Mouse (Mus musculus) kidney, embryonic 16.5 days (tissue): Measurements from ENCODE around the gene Zfp988. TPM values are rescaled to one million over a fixed set of nuclear protein-coding genes. Genes with fewer than 3 reads are reported as not detected.
"Not testable (repeated sequence)": the region's sequence is repeated elsewhere in the genome, so short reads cannot be mapped to it uniquely, and the experiment has no call there.

ENCODE experiments used
- ATAC-seq: fragments of 200-750 bp; cut with Nextera tagmentation; 2 replicates; pipeline ENCODE4 v1.8.0; 2017; ENCODE audit warnings: moderate TSS enrichment; ENCODE audit not compliant: low FRiP score, low TSS enrichment
- H3K27ac ChIP-seq: fragments of 300-500 bp; sonication (generic); 2 replicates; pipeline ENCODE4 v1.5.1; 2014; ENCODE audit warnings: low read length
- H3K27me3 ChIP-seq: fragments of 300-500 bp; sonication (generic); 2 replicates; pipeline ENCODE4 v1.6.1; 2014; ENCODE audit warnings: low read length, control low read depth, mixed read lengths; ENCODE audit not compliant: insufficient read depth
- H3K36me3 ChIP-seq: fragments of 300-500 bp; sonication (generic); 2 replicates; pipeline ENCODE4 v1.6.1; 2014; ENCODE audit warnings: low read length, control low read depth, mixed read lengths; ENCODE audit not compliant: insufficient read depth
- H3K4me1 ChIP-seq: fragments of 300-500 bp; sonication (generic); 2 replicates; pipeline ENCODE4 v1.6.1; 2014; ENCODE audit warnings: low read length, control low read depth, mixed read lengths; ENCODE audit not compliant: insufficient read depth
- H3K4me2 ChIP-seq: fragments of 300-500 bp; sonication (generic); replicated peaks from 2 replicates; pipeline ENCODE4 v1.6.1; 2014; ENCODE audit warnings: low read depth, low read length
- H3K4me3 ChIP-seq: fragments of 300-500 bp; sonication (generic); 2 replicates; pipeline ENCODE4 v1.5.1; 2014; ENCODE audit warnings: mild to moderate bottlenecking, low read length
- H3K9ac ChIP-seq: fragments of 300-500 bp; sonication (generic); replicated peaks from 2 replicates; pipeline ENCODE4 v1.6.1; 2014; ENCODE audit warnings: low read length
- H3K9me3 ChIP-seq: fragments of 300-500 bp; sonication (generic); 2 replicates; pipeline ENCODE4 v1.6.1; 2016; ENCODE audit warnings: low read length, control low read depth
- WGBS: fragments of 180-500 bp; shearing (Covaris S2); extraction: QIAGEN DNeasy Blood & Tissue Kit; methylation state at CpG from one replicate; pipeline ENCODE4 v1.1.7; 2014; 5-methylcytosine and 5-hydroxymethylcytosine counted together
- polyA plus RNA-seq: library from polyadenylated mRNA; unstranded; fragments of >200 nt; fragmentation: Nextera tagmentation; extraction: Ambion mirVana; gene quantifications from 2 replicates; pipeline ENCODE4 v1.2.1, GENCODE M21; 2015

Gene Zfp988
- polyA plus RNA-seq, 1 experiment from 2014 or later: 0.17 TPM

DNA sequence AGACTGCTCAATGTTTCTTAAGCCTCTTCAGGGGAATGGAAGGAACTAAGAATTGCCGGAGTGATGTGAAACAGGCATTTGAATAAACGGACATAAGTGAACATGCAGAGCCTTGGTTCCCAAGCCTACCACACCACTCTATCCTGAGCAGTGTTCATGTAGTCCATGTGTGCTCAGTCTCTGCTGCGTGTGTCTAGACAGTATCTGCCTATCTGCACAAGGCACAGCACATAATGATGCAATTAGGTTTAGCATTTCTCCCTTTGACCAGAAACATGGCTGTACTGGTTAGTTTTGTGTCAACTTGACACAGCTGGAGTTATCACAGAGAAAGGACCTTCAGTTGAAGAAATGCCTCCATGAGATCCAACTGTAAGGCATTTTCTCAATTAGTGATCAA, 35.4 kb downstream of the Zfp988 start:
- H3K27me3 ChIP-seq, H3K4me3 ChIP-seq, H3K36me3 ChIP-seq, H3K27ac ChIP-seq, ATAC-seq, H3K4me1 ChIP-seq, H3K9ac ChIP-seq, H3K4me2 ChIP-seq: not testable (repeated sequence)
- H3K9me3 ChIP-seq: peaks cover 48% of the 10 kb centered on the region
- 86% methylated on average over 3 of the region's 3 CpGs for WGBS

DNA sequence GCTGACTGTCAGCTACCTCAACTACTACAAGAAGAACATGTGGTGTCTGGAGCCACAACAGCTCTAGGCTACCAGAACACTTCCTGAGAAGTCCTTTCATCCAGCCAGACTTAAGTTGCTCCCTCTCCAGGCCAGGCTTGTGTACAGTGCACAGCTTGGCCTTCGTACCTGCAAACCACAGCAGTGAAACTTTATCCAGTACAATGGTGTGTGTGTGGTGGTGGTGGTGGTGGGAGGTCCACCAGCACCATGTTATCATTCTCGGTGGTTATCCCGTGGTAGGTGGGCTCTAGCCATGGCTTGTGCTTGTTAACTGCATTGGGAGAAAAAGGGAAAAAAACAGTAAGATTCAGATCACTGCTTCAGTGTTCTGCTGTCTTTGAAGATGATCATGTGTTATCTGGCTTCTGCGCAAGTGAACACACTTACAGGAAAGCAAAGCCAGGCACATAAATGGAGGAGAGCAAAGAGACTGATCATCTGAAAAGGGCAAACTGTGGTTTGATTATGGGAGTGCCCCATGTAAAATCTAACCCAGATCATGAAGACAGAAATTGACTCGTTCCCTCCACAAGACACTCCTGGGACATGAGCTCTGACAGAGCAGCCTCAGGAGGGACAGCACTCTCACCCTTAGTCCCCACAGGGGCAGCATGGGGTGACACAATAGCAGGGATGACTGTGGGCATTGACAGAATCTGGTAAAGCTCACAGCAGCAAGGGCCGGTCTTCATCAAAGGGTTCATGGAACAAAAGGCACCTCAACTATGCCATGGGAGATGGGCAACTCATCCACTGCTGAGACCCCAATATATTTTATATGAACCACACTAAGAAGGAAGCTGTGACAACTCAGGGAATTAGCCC, 37.8 kb downstream of the Zfp988 start:
- H3K9me3 ChIP-seq: peaks cover 43% of the 10 kb centered on the region
- not testable (repeated sequence) for H3K4me2 ChIP-seq, H3K27me3 ChIP-seq, H3K27ac ChIP-seq, H3K4me1 ChIP-seq, H3K36me3 ChIP-seq, H3K4me3 ChIP-seq, H3K9ac ChIP-seq
- peak; percentile 87 for ATAC-seq
- WGBS: 82% methylated on average over 6 of the region's 6 CpGs

DNA sequence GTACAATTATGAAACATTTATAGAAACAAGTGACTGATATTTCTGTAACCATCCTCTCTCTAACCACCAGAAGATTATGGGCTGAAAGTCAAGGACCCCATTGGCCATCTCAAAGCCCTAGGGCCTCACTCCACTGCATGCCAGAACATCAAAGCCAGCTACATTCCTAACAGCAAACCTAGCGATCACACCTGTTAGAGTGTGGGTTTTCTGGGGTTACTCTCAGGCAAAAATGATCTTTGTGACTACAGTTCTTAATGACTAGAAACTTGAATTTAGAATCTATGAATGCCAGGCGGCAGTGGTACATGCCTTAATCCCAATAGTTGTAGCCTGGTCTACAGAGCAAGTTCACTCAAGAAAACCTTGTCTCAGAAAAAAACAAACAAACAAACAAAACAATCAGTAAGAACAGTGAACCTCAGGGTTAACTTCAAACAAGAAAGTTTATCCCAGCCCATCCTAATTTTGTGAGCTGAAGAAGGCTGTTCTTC, 39.6 kb downstream of the Zfp988 start:
- H3K9ac ChIP-seq: not testable (repeated sequence)

DNA sequence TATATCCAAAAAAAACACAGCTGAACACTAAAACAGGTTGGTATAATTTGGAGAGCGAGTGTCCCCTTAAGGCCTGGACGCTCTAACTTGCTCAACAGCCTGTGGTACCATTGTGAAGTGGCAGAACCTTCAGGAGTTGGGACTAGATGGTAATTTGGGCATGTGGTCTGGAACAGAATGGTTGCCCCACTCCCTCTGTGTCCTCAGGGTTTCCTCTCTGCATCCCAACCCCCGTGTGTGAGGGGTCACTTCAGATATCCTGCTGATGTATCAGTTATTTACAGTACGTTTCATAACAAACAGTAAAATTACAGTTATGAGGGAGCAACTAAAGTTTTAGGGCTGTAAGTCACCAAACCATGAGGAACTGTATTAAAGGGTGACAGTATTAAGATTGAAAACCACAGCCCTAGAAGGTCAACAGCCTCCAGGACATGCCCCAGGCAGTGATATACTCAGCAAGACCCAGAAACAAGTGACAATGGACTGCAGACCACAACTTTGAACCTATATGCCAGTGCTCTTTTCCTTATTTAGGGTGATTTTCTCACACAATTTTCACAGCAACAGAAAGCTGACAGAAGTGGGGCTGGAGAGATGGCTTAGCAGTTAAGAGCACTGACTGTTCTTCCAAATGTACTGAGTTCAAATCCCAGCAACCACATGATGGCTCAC, 41.0 kb downstream of the Zfp988 start:
- H3K9me3 ChIP-seq: peaks cover 58% of the 10 kb centered on the region
- not testable (repeated sequence) for H3K4me1 ChIP-seq, H3K27me3 ChIP-seq, H3K4me3 ChIP-seq, H3K27ac ChIP-seq, H3K4me2 ChIP-seq, H3K36me3 ChIP-seq, H3K9ac ChIP-seq, ATAC-seq
- 71% methylated on average over 4 of the region's 4 CpGs for WGBS

More for the DNA sequence above, 39.6 kb downstream of the Zfp988 start:
- H3K27ac ChIP-seq, H3K4me3 ChIP-seq, ATAC-seq, H3K36me3 ChIP-seq, H3K4me1 ChIP-seq, H3K4me2 ChIP-seq, H3K27me3 ChIP-seq: not testable (repeated sequence)
- WGBS: 89% methylated on average over 2 of the region's 2 CpGs
- peaks cover 47% of the 10 kb centered on the region for H3K9me3 ChIP-seq

DNA sequence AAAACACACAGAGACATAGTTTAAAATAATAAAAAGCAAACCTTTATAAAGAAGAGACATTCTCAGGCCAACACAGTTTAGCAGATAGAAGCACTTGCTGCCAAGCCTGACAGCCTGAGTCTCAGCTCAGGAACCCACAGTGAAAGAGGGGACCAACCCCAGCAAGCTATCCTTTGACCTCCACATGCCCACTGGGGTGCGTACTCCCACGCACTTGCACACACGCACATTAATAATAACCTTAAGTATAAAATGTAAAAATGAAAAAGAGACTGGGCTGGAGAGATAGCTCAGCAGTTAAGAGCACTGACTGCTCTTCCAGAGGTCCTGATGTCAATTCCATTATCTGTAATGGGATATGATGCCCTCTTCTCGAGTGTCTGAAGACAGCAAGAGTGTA, 41.8 kb downstream of the Zfp988 start:
- not testable (repeated sequence) for H3K27me3 ChIP-seq, H3K4me2 ChIP-seq, H3K36me3 ChIP-seq, H3K4me1 ChIP-seq, ATAC-seq, H3K4me3 ChIP-seq, H3K27ac ChIP-seq, H3K9ac ChIP-seq
- WGBS: 62% methylated on average over 4 of the region's 4 CpGs
- peaks cover 58% of the 10 kb centered on the region for H3K9me3 ChIP-seq

GRCm38 (mm10) chr4:147347880-147348279, 42.4 kb downstream of the Zfp988 start:
- WGBS: 84% methylated on average over 1 of the region's 3 CpGs
- not testable (repeated sequence) for H3K27ac ChIP-seq, H3K27me3 ChIP-seq, ATAC-seq, H3K4me1 ChIP-seq, H3K9ac ChIP-seq, H3K4me3 ChIP-seq, H3K36me3 ChIP-seq, H3K4me2 ChIP-seq
- H3K9me3 ChIP-seq: peaks cover 56% of the 10 kb centered on the region

DNA sequence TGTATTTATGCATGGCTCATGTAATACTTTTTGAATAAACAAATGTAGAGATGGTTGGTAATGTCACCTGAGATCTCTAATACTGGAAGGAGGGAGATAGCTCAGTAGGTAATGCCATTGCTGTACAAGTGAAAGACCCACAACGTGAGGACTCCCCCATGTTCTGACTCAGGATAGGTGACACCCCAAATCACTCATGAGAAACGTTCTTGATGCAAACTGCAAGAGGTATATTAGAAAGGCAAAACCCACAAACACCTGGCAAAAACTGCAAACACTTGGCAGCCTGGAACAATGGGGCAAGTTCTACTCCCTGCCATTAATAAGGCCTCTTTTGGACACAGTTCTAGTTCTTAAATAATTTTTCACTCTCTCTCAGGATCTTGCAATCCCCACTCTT, 42.9 kb downstream of the Zfp988 start:
- H3K4me2 ChIP-seq, H3K4me1 ChIP-seq, H3K27me3 ChIP-seq, H3K27ac ChIP-seq, H3K36me3 ChIP-seq, H3K4me3 ChIP-seq, H3K9ac ChIP-seq, ATAC-seq: not testable (repeated sequence)
- H3K9me3 ChIP-seq: peaks cover 51% of the 10 kb centered on the region
- WGBS: 73% methylated on average over 2 of the region's 2 CpGs

DNA sequence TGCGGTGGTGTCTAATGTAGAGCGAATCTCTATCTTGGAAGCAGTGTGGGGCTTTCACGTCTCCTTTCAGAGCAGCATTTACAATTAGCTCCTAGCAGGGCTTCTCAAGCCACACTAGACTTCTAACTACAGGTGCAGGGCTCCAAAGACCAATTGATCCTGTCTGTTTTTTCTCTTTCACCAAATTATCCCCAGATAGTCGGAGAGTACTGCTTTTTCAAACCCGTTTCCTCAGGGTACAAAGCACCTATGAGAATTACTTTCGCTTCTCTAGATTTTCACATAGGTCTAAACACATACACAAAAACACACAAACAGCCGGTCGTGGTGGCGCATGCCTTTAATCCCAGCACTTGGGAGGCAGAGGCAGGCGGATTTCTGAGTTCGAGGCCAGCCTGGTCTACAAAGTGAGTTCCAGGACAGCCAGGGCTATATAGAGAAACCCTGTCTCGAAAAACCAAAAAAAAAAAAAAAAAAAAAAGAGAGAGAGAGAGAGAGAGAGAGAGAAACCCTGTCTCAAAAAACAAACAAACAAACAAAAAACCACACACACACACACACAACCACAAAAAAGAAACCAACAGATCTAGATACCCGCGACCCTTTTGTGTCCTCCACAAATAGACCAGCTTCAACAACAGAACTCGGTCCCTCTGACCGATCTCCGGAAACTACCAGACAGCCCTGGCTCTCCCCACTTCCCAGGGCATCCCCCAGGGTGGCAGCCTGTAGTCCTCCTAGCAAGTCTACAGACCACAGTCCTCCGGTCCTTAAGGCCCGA, 43.6 kb downstream of the Zfp988 start:
- not testable (repeated sequence) for ATAC-seq, H3K36me3 ChIP-seq, H3K4me2 ChIP-seq, H3K27ac ChIP-seq, H3K9ac ChIP-seq, H3K4me1 ChIP-seq, H3K4me3 ChIP-seq, H3K27me3 ChIP-seq
- WGBS: 90% methylated on average over 18 of the region's 19 CpGs
- H3K9me3 ChIP-seq: peaks cover 45% of the 10 kb centered on the region

GRCm38 (mm10) chr4:147349687-147350415, 44.4 kb downstream of the Zfp988 start:
- peaks cover 45% of the 10 kb centered on the region for H3K9me3 ChIP-seq
- 81% methylated on average over 9 of the region's 9 CpGs for WGBS
- H3K27me3 ChIP-seq, H3K4me1 ChIP-seq, H3K9ac ChIP-seq, H3K27ac ChIP-seq, H3K4me2 ChIP-seq, H3K4me3 ChIP-seq, ATAC-seq, H3K36me3 ChIP-seq: not testable (repeated sequence)
